Mouse (Mus musculus): ENCODE results near the gene Fgfr2. TPM values are rescaled to one million over a fixed set of nuclear protein-coding genes. Genes with fewer than 3 reads are reported as not detected.

Gene Fgfr2
- polyA plus RNA-seq, 1 experiment from 2014 or later, result 104 TPM

GRCm38 (mm10) chr7:130622359-130622758 is 2500.8 kb downstream of the Fgfr2 start:
- Histone ChIP-seq H3K4me2 (no peak overlapping the region), H3K9me3 (no peaks in the 10 kb centered on the region), H3K9ac (no peak overlapping the region), H3K36me3 (no peaks in the 10 kb centered on the region), H3K27me3 (replicated peaks) (no peaks in the 10 kb centered on the region), H3K4me1 (no peaks in the 10 kb centered on the region), H3K4me3 (replicated peaks) (no peak overlapping the region), H3K27ac (no peak overlapping the region)
- WGBS, result 78% methylated on average over 4 of the region's 4 CpGs
- no peak for ATAC-seq (ENCODE audit: insufficient read depth, low FRiP score, low read depth)

GRCm38 (mm10) chr7:130621953-130622352 is 2501.2 kb downstream of the Fgfr2 start:
- no peaks in the 10 kb centered on the region for H3K27me3 ChIP-seq (replicated peaks)
- no peak overlapping the region for H3K4me2 ChIP-seq
- H3K27ac ChIP-seq, result no peak overlapping the region
- no peak for ATAC-seq (ENCODE audit: insufficient read depth, low FRiP score, low read depth)
- 45% methylated on average over 3 of the region's 3 CpGs for WGBS
- H3K36me3 ChIP-seq, result no peaks in the 10 kb centered on the region
- no peak overlapping the region for H3K9ac ChIP-seq
- H3K9me3 ChIP-seq, result no peaks in the 10 kb centered on the region
- no peaks in the 10 kb centered on the region for H3K4me1 ChIP-seq
- no peak overlapping the region for H3K4me3 ChIP-seq (replicated peaks)

- Histone ChIP-seq H3K27me3 (replicated peaks) (no peaks in the 10 kb centered on the region), H3K36me3 (no peaks in the 10 kb centered on the region), H3K4me3 (replicated peaks) (no peak overlapping the region), H3K4me2 (no peak overlapping the region), H3K4me1 (no peaks in the 10 kb centered on the region), H3K27ac (no peak overlapping the region), H3K9me3 (no peaks in the 10 kb centered on the region), H3K9ac (no peak overlapping the region)
- 89% methylated on average over 2 of the region's 2 CpGs for WGBS
- ATAC-seq (ENCODE audit: insufficient read depth, low FRiP score, low read depth), result no peak
These were observed 2502.1 kb downstream of the Fgfr2 start for GRCm38 (mm10) chr7:130621068-130621467.

GRCm38 (mm10) chr7:130617591-130617990 is 2505.6 kb downstream of the Fgfr2 start:
- H3K27me3 ChIP-seq (replicated peaks), result no peaks in the 10 kb centered on the region
- no peak overlapping the region for H3K27ac ChIP-seq
- no peaks in the 10 kb centered on the region for H3K4me1 ChIP-seq
- no peaks in the 10 kb centered on the region for H3K9me3 ChIP-seq
- H3K4me3 ChIP-seq (replicated peaks), result no peak overlapping the region
- no peaks in the 10 kb centered on the region for H3K36me3 ChIP-seq
- H3K9ac ChIP-seq, result no peak overlapping the region
- no peak overlapping the region for H3K4me2 ChIP-seq
- ATAC-seq (ENCODE audit: insufficient read depth, low FRiP score, low read depth), result no peak
- 87% methylated on average over 3 of the region's 3 CpGs for WGBS

GRCm38 (mm10) chr7:130613973-130614372 is 2509.2 kb downstream of the Fgfr2 start:
- Histone ChIP-seq H3K9ac (no peak overlapping the region), H3K9me3 (no peaks in the 10 kb centered on the region), H3K4me3 (replicated peaks) (no peak overlapping the region), H3K4me2 (no peak overlapping the region), H3K27ac (no peak overlapping the region), H3K4me1 (no peaks in the 10 kb centered on the region), H3K36me3 (no peaks in the 10 kb centered on the region), H3K27me3 (replicated peaks) (no peaks in the 10 kb centered on the region)
- 55% methylated on average over 4 of the region's 4 CpGs for WGBS
- no peak for ATAC-seq (ENCODE audit: insufficient read depth, low FRiP score, low read depth)

- no peak overlapping the region for H3K9ac ChIP-seq
- no peaks in the 10 kb centered on the region for H3K9me3 ChIP-seq
- WGBS, result 92% methylated on average over 4 of the region's 4 CpGs
- no peaks in the 10 kb centered on the region for H3K4me1 ChIP-seq
- H3K27me3 ChIP-seq (replicated peaks), result no peaks in the 10 kb centered on the region
- H3K4me2 ChIP-seq, result no peak overlapping the region
- H3K4me3 ChIP-seq (replicated peaks), result no peak overlapping the region
- no peak overlapping the region for H3K27ac ChIP-seq
- H3K36me3 ChIP-seq, result no peaks in the 10 kb centered on the region
- ATAC-seq (ENCODE audit: insufficient read depth, low FRiP score, low read depth), result no peak
These were observed 2516.2 kb downstream of the Fgfr2 start for GRCm38 (mm10) chr7:130606958-130607357.

GRCm38 (mm10) chr7:130605111-130605510 is 2518.0 kb downstream of the Fgfr2 start:
- no peak for ATAC-seq (ENCODE audit: insufficient read depth, low FRiP score, low read depth)

GRCm38 (mm10) chr7:130604390-130604789 is 2518.8 kb downstream of the Fgfr2 start:
- Histone ChIP-seq H3K4me3 (replicated peaks) (no peak overlapping the region), H3K36me3 (no peaks in the 10 kb centered on the region), H3K27me3 (replicated peaks) (no peaks in the 10 kb centered on the region), H3K4me1 (no peaks in the 10 kb centered on the region), H3K27ac (no peak overlapping the region), H3K9ac (no peak overlapping the region), H3K4me2 (no peak overlapping the region), H3K9me3 (no peaks in the 10 kb centered on the region)
- no peak for ATAC-seq (ENCODE audit: insufficient read depth, low FRiP score, low read depth)
- WGBS, result 65% methylated on average over 2 of the region's 2 CpGs

More at GRCm38 (mm10) chr7:130605111-130605510, 2518.0 kb downstream of the Fgfr2 start:
- H3K36me3 ChIP-seq, result no peaks in the 10 kb centered on the region
- H3K27me3 ChIP-seq (replicated peaks), result no peaks in the 10 kb centered on the region
- no peak overlapping the region for H3K9ac ChIP-seq
- H3K27ac ChIP-seq, result no peak overlapping the region
- no peaks in the 10 kb centered on the region for H3K9me3 ChIP-seq
- no peaks in the 10 kb centered on the region for H3K4me1 ChIP-seq
- 26% methylated on average over 6 of the region's 6 CpGs for WGBS
- H3K4me2 ChIP-seq, result no peak overlapping the region
- H3K4me3 ChIP-seq (replicated peaks), result no peak overlapping the region

GRCm38 (mm10) chr7:130603556-130603955 is 2519.6 kb downstream of the Fgfr2 start:
- H3K9ac ChIP-seq, result no peak overlapping the region

GRCm38 (mm10) chr7:130602804-130603203 is 2520.3 kb downstream of the Fgfr2 start:
- Histone ChIP-seq H3K9ac (no peak overlapping the region), H3K27ac (no peak overlapping the region), H3K27me3 (replicated peaks) (no peaks in the 10 kb centered on the region), H3K9me3 (no peaks in the 10 kb centered on the region), H3K36me3 (no peaks in the 10 kb centered on the region), H3K4me3 (replicated peaks) (no peak overlapping the region), H3K4me2 (no peak overlapping the region), H3K4me1 (no peaks in the 10 kb centered on the region)
- ATAC-seq (ENCODE audit: insufficient read depth, low FRiP score, low read depth), result no peak
- 73% methylated on average over 1 of the region's 1 CpGs for WGBS

More at GRCm38 (mm10) chr7:130603556-130603955, 2519.6 kb downstream of the Fgfr2 start:
- no peaks in the 10 kb centered on the region for H3K36me3 ChIP-seq
- ATAC-seq (ENCODE audit: insufficient read depth, low FRiP score, low read depth), result no peak
- no peaks in the 10 kb centered on the region for H3K9me3 ChIP-seq
- H3K4me1 ChIP-seq, result no peaks in the 10 kb centered on the region
- no peaks in the 10 kb centered on the region for H3K27me3 ChIP-seq (replicated peaks)
- no peak overlapping the region for H3K27ac ChIP-seq
- no peak overlapping the region for H3K4me3 ChIP-seq (replicated peaks)
- 83% methylated on average over 5 of the region's 5 CpGs for WGBS
- H3K4me2 ChIP-seq, result no peak overlapping the region

GRCm38 (mm10) chr7:130600546-130600945 is 2522.6 kb downstream of the Fgfr2 start:
- Histone ChIP-seq H3K9ac (no peak overlapping the region), H3K4me2 (no peak overlapping the region), H3K27ac (no peak overlapping the region), H3K4me3 (replicated peaks) (no peak overlapping the region), H3K27me3 (replicated peaks) (no peaks in the 10 kb centered on the region), H3K9me3 (no peaks in the 10 kb centered on the region), H3K36me3 (no peaks in the 10 kb centered on the region), H3K4me1 (0 out of 2 replicates have a peak, but pooled peaks cover 3% of the 10 kb centered on the region)
- 65% methylated on average over 2 of the region's 2 CpGs for WGBS
- ATAC-seq (ENCODE audit: insufficient read depth, low FRiP score, low read depth), result no peak

GRCm38 (mm10) chr7:130600074-130600473 is 2523.1 kb downstream of the Fgfr2 start:
- Histone ChIP-seq H3K9ac (no peak overlapping the region), H3K27ac (no peak overlapping the region), H3K36me3 (no peaks in the 10 kb centered on the region), H3K4me2 (no peak overlapping the region), H3K27me3 (replicated peaks) (no peaks in the 10 kb centered on the region), H3K9me3 (no peaks in the 10 kb centered on the region), H3K4me1 (0 out of 2 replicates have a peak, but pooled peaks cover 3% of the 10 kb centered on the region), H3K4me3 (replicated peaks) (no peak overlapping the region)
- no peak for ATAC-seq (ENCODE audit: insufficient read depth, low FRiP score, low read depth)
- WGBS, result 73% methylated on average over 3 of the region's 3 CpGs

GRCm38 (mm10) chr7:130597546-130597945 is 2525.6 kb downstream of the Fgfr2 start:
- Histone ChIP-seq H3K27ac (no peak overlapping the region), H3K4me1 (0 out of 2 replicates have a peak, but pooled peaks cover 3% of the 10 kb centered on the region), H3K4me2 (no peak overlapping the region), H3K4me3 (replicated peaks) (no peak overlapping the region), H3K27me3 (replicated peaks) (no peaks in the 10 kb centered on the region), H3K36me3 (no peaks in the 10 kb centered on the region), H3K9me3 (no peaks in the 10 kb centered on the region), H3K9ac (no peak overlapping the region)
- WGBS, result 73% methylated on average over 6 of the region's 6 CpGs
- ATAC-seq (ENCODE audit: insufficient read depth, low FRiP score, low read depth), result no peak
